Mouse (Mus musculus) heart, embryonic 14.5 days (tissue): ENCODE measurements around the gene Gfer. TPM values are rescaled to one million over a fixed set of nuclear protein-coding genes. Genes with fewer than 3 reads are reported as not detected.

Source experiments
- ATAC-seq: fragments of 200-750 bp; cut with Nextera tagmentation; 2 replicates; pipeline ENCODE4 v1.8.0; 2017; ENCODE audit warnings: low read depth, moderate TSS enrichment; ENCODE audit not compliant: insufficient number of reproducible peaks, insufficient read depth, low FRiP score
- H3K27ac ChIP-seq, 2 experiments: fragments of 200-500 bp in 1 of 2; fragments of 300-500 bp in 1 of 2; sonication (generic) in 1 of 2; replicated peaks in 1 of 2; 2 replicates each; pipeline ENCODE4 v1.5.1; 2012 to 2014; ENCODE audit warnings: low read depth in 2 of 2, low read length in 2 of 2, control low read depth in 1 of 2, mild to moderate bottlenecking in 1 of 2, mixed read lengths in 1 of 2; ENCODE audit not compliant: control insufficient read depth in 1 of 2, insufficient read depth in 1 of 2
- H3K27me3 ChIP-seq: fragments of 300-500 bp; sonication (generic); 2 replicates; pipeline ENCODE4 v1.6.1; 2014; ENCODE audit warnings: mild to moderate bottlenecking, low read length, control low read depth; ENCODE audit not compliant: control insufficient read depth, insufficient read depth
- H3K36me3 ChIP-seq: fragments of 300-500 bp; sonication (generic); 2 replicates; pipeline ENCODE4 v1.6.1; 2014; ENCODE audit warnings: mild to moderate bottlenecking, control low read depth, low read length, mixed read lengths; ENCODE audit not compliant: control insufficient read depth, insufficient read depth
- H3K4me1 ChIP-seq, 2 experiments: fragments of 200-500 bp in 1 of 2; fragments of 300-500 bp in 1 of 2; sonication (generic) in 1 of 2; 2 replicates each; pipeline ENCODE4 v1.6.1; 2012 to 2014; ENCODE audit warnings: low read length in 2 of 2, control low read depth in 1 of 2, mixed read lengths in 1 of 2; ENCODE audit not compliant: control insufficient read depth in 2 of 2, insufficient read depth in 2 of 2
- H3K4me2 ChIP-seq: fragments of 300-500 bp; sonication (generic); 2 replicates; pipeline ENCODE4 v1.6.1; 2014; ENCODE audit warnings: mild to moderate bottlenecking, low read length
- H3K4me3 ChIP-seq, 2 experiments: fragments of 200-500 bp in 1 of 2; fragments of 300-500 bp in 1 of 2; sonication (generic) in 1 of 2; 2 replicates each; pipeline ENCODE4 v1.5.1; 2012 to 2014; ENCODE audit warnings: low read length in 2 of 2, mild to moderate bottlenecking in 2 of 2, control low read depth in 1 of 2, low read depth in 1 of 2, moderate library complexity in 1 of 2; ENCODE audit not compliant: control insufficient read depth in 1 of 2, insufficient read depth in 1 of 2
- H3K9ac ChIP-seq: fragments of 300-500 bp; sonication (generic); 2 replicates; pipeline ENCODE4 v1.6.1; 2014; ENCODE audit warnings: mild to moderate bottlenecking, low read length
- H3K9me3 ChIP-seq: fragments of 300-500 bp; sonication (generic); 2 replicates; pipeline ENCODE4 v1.6.1; 2016; ENCODE audit warnings: low read length, control low read depth; ENCODE audit not compliant: control insufficient read depth
- WGBS: fragments of 180-500 bp; shearing (Covaris S2); extraction: QIAGEN DNeasy Blood & Tissue Kit; methylation state at CpG from one replicate; pipeline ENCODE4 v1.1.7; 2014; 5-methylcytosine and 5-hydroxymethylcytosine counted together
- polyA plus RNA-seq: library from polyadenylated mRNA; unstranded; fragments of >200 nt; fragmentation: Nextera tagmentation; extraction: Ambion mirVana; gene quantifications from 2 replicates; pipeline ENCODE4 v1.2.1, GENCODE M21; 2014

Gfer gene
- polyA plus RNA-seq, 1 experiment from 2014 or later, result 29.3 TPM

- H3K4me1 ChIP-seq, result peaks cover 11 to 18% of the 10 kb centered on the region in 2 experiments
- no peaks in the 10 kb centered on the region for H3K36me3 ChIP-seq
- WGBS, result 67% methylated on average over 17 of the region's 17 CpGs
- no peaks in the 10 kb centered on the region for H3K27me3 ChIP-seq
- no peak overlapping the region for H3K4me3 ChIP-seq
- no peak overlapping the region for H3K27ac ChIP-seq
- no peak overlapping the region for H3K9ac ChIP-seq
- no peak for ATAC-seq
- no peaks in the 10 kb centered on the region for H3K9me3 ChIP-seq
- no peak overlapping the region for H3K4me2 ChIP-seq
Observed at GRCm38 (mm10) chr17:24728184-24728583, 32.2 kb upstream of the Gfer start.

GRCm38 (mm10) chr17:24727618-24728017 is 31.7 kb upstream of the Gfer start, which contains the start of gene Rpl3l:
TSS of gene Rpl3l (plus strand) at chr17:24727820.
- Histone ChIP-seq H3K4me2 (no peak within 1 kb of the TSS), H3K27ac (no peak within 1 kb of the TSS), H3K27me3 (no peaks in the 10 kb centered on the region), H3K9ac (no peak within 1 kb of the TSS), H3K9me3 (no peaks in the 10 kb centered on the region), H3K4me1 (peaks cover 10 to 21% of the 10 kb centered on the region in 2 experiments), H3K4me3 (no peak within 1 kb of the TSS), H3K36me3 (peaks cover 1% of the 10 kb centered on the region)
- no peak for ATAC-seq
- WGBS, result 62% methylated on average over 2 of the region's 2 CpGs

- Histone ChIP-seq H3K27ac (no peak overlapping the region), H3K9ac (no peak overlapping the region), H3K9me3 (no peaks in the 10 kb centered on the region), H3K4me3 (no peak overlapping the region), H3K27me3 (no peaks in the 10 kb centered on the region), H3K36me3 (peaks cover 19% of the 10 kb centered on the region), H3K4me2 (no peak overlapping the region), H3K4me1 (peaks cover 6 to 24% of the 10 kb centered on the region in 2 experiments)
- no peak for ATAC-seq
- WGBS, result 69% methylated on average over 3 of the region's 3 CpGs
Observed at GRCm38 (mm10) chr17:24725637-24726390, 29.9 kb upstream of the Gfer start.

- ATAC-seq, result peak; percentile 67
- peak within 1 kb of the TSS; percentile 74 for H3K4me2 ChIP-seq
Observed at GRCm38 (mm10) chr17:24724184-24724583, 28.2 kb upstream of the Gfer start, which contains the start of gene Ndufb10. TSS of gene Ndufb10 (minus strand) at chr17:24724478.

GRCm38 (mm10) chr17:24723881-24724180 is 27.9 kb upstream of the Gfer start:
- WGBS, result 0% methylated on average over 15 of the region's 15 CpGs
- peak; percentile 0; the same call in 1 of the 2 replicates for ATAC-seq
- Histone ChIP-seq H3K9me3 (no peaks in the 10 kb centered on the region), H3K27me3 (no peaks in the 10 kb centered on the region), H3K4me2 (peak overlapping the region; percentile 74), H3K36me3 (peaks cover 22% of the 10 kb centered on the region), H3K4me3 (peak overlapping the region; percentile 86 to 89), H3K9ac (peak overlapping the region; percentile 99), H3K27ac (peak overlapping the region; percentile 86 to 94), H3K4me1 (peaks cover 6 to 26% of the 10 kb centered on the region in 2 experiments)

More at GRCm38 (mm10) chr17:24724184-24724583, 28.2 kb upstream of the Gfer start, which contains the start of gene Ndufb10:
- Histone ChIP-seq H3K4me3 (peak within 1 kb of the TSS; percentile 86 to 89), H3K36me3 (peaks cover 22% of the 10 kb centered on the region), H3K9ac (peak within 1 kb of the TSS; percentile 99), H3K4me1 (peaks cover 6 to 24% of the 10 kb centered on the region in 2 experiments), H3K9me3 (no peaks in the 10 kb centered on the region), H3K27ac (peak within 1 kb of the TSS; percentile 86 to 94), H3K27me3 (no peaks in the 10 kb centered on the region)
- WGBS, result under 1% methylated on average over 30 of the region's 30 CpGs

GRCm38 (mm10) chr17:24723122-24723880 is 27.3 kb upstream of the Gfer start:
- Histone ChIP-seq H3K9me3 (no peaks in the 10 kb centered on the region), H3K9ac (peak overlapping the region; percentile 99), H3K4me2 (peak overlapping the region; percentile 74), H3K4me1 (peaks cover 6 to 30% of the 10 kb centered on the region in 2 experiments), H3K36me3 (peaks cover 27% of the 10 kb centered on the region), H3K27ac (peak overlapping the region; percentile 86 to 94), H3K4me3 (peak overlapping the region; percentile 86 to 89), H3K27me3 (no peaks in the 10 kb centered on the region)
- ATAC-seq, result no peak
- 2% methylated on average over 12 of the region's 12 CpGs for WGBS

- H3K9me3 ChIP-seq, result no peaks in the 10 kb centered on the region
- 36% methylated on average over 13 of the region's 13 CpGs for WGBS
- no peak overlapping the region for H3K27ac ChIP-seq
- peaks cover 6 to 30% of the 10 kb centered on the region in 2 experiments for H3K4me1 ChIP-seq
- no peaks in the 10 kb centered on the region for H3K27me3 ChIP-seq
- H3K9ac ChIP-seq, result 0 out of 2 replicates have a peak overlapping the region, but pooled peaks have one; percentile 99
- peaks cover 34% of the 10 kb centered on the region for H3K36me3 ChIP-seq
- no peak for ATAC-seq
- no peak overlapping the region; a peak in 1 of 4 replicates for H3K4me3 ChIP-seq
- peak overlapping the region; percentile 74 for H3K4me2 ChIP-seq
Observed at GRCm38 (mm10) chr17:24722220-24722924, 26.4 kb upstream of the Gfer start.
